Mouse (Mus musculus): ENCODE results near the gene Nr0b2. TPM values are rescaled to one million over a fixed set of nuclear protein-coding genes. Genes with fewer than 3 reads are reported as not detected.

Nr0b2 gene
- polyA plus RNA-seq, 1 experiment, result 1.8 TPM

- WGBS, result 69% methylated on average over 9 of the region's 9 CpGs
- no peak overlapping the region for H3K27ac ChIP-seq (ENCODE audit: insufficient read depth, low read depth, low read length)
- H3K4me3 ChIP-seq (ENCODE audit: low read depth, low read length), result no peak overlapping the region
- peaks cover 4% of the 10 kb centered on the region for H3K4me1 ChIP-seq (ENCODE audit: control insufficient read depth, insufficient read depth, insufficient read length, low read length)
- TF ChIP-seq CTCF (IDR thresholded peaks at IDR 0.05; ENCODE audit: extremely low read depth, insufficient read length, insufficient replicate concordance, low read depth, low read length) (no peak), POLR2A (IDR thresholded peaks at IDR 0.05; ENCODE audit: low read depth, low read length) (no peak)
- peaks cover 23% of the 10 kb centered on the region for H3K36me3 ChIP-seq (ENCODE audit: control insufficient read depth, insufficient read depth, low read length)
- H3K27me3 ChIP-seq (ENCODE audit: control insufficient read depth, insufficient read depth, low read length), result no peaks in the 10 kb centered on the region
Measured at GRCm38 (mm10) chr4:133605330-133605729, 52.2 kb downstream of the Nr0b2 start.

Other genes with a start within 250 kb of the Nr0b2 start
- gene Wdtc1, start 199.9 kb upstream of the Nr0b2 start, polyA plus RNA-seq (2012; rRNA removed), result 49.3 and 90.5 TPM in 2 replicates
- gene Slc9a1, start 183.7 kb upstream of the Nr0b2 start, polyA plus RNA-seq (2012; rRNA removed), result 35.4 and 46.3 TPM in 2 replicates
- 1.8 and 2.1 TPM in 2 replicates for gene Tent5b, start 73.2 kb upstream of the Nr0b2 start, polyA plus RNA-seq (2012; rRNA removed)
- 6.1 and 6.2 TPM in 2 replicates for gene Trnp1, start 54.8 kb upstream of the Nr0b2 start, polyA plus RNA-seq (2012; rRNA removed)
- gene Kdf1, start 34.4 kb upstream of the Nr0b2 start, polyA plus RNA-seq (2012; rRNA removed), result 44.4 and 71.0 TPM in 2 replicates
- gene Nudc, start 7.4 kb upstream of the Nr0b2 start, polyA plus RNA-seq (2012; rRNA removed), result 9.3 and 16.1 TPM in 2 replicates
- 4.1 and 7.3 TPM in 2 replicates for gene Gpatch3, start 21.4 kb downstream of the Nr0b2 start, polyA plus RNA-seq (2012; rRNA removed)
- gene Gpn2, start 31.0 kb downstream of the Nr0b2 start, polyA plus RNA-seq (2012; rRNA removed), result 40.7 and 77.8 TPM in 2 replicates
- gene Sfn, start 48.8 kb downstream of the Nr0b2 start, polyA plus RNA-seq (2012; rRNA removed), result 175 and 423 TPM in 2 replicates
- 18.7 and 36.7 TPM in 2 replicates for gene Zdhhc18, start 96.8 kb downstream of the Nr0b2 start, polyA plus RNA-seq (2012; rRNA removed)
- 6.0 and 8.9 TPM in 2 replicates for gene Pigv, start 119.3 kb downstream of the Nr0b2 start, polyA plus RNA-seq (2012; rRNA removed)
- gene Arid1a, start 203.4 kb downstream of the Nr0b2 start, polyA plus RNA-seq (2012; rRNA removed), result 42.1 and 74.9 TPM in 2 replicates